Mouse (Mus musculus) telencephalon, adult 2 months (tissue): ENCODE measurements at regions not wholly inside any gene's neighbourhood (a gene's known extent, or its start where the extent isn't known, plus 50 kb on each side); places are given as distances from the start of the nearest gene placed in this dataset.
"Not testable (repeated sequence)": the region's sequence is repeated elsewhere in the genome, so short reads cannot be mapped to it uniquely, and the experiment has no call there.

Experiments used
- DNase-seq: peaks from one replicate; pipeline ENCODE4 v3.0.0-alpha.2; 2011; ENCODE audit warnings: low read depth, low spot score

DNA sequence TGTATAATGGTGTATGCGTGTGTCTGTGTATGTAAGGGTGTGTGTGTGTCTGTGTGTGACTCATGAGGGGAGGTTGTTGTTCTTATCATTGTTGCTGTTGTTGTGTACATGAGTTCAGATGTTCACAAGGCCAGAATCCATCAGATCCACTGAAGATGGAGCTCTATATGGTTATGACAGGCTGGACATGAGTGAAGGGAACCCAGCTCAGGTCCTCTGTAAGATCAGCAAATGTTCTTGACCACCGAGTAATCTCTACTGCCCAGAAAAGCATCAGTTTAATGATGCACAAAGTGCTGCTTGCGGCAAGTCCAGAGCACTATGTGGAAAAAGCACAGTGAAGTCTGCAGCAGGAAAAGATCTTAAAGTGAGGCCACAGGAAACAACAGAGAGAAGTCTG is 77.5 kb downstream of the Gm15319 start:
- not testable (repeated sequence) for DNase-seq

DNA sequence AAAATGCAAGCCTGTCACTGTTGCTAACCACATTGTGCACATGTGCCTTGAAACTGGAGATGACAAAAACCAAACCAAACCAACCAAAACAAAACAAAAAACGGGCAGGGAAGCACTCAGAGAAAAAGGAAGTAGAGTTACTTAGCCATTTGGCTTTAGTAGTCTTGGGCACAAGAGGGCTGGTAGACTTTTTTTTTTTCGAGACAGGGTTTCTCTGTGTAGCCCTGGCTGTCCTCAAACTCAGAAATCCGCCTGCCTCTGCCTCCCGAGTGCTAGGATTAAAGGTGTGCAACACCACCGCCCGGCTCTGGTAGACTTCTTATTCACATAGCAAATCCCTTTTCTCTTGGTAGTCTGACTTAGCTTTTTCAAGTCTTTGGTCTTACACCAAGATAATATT is 78.2 kb downstream of the Gm15319 start:
- not testable (repeated sequence) for DNase-seq

DNA sequence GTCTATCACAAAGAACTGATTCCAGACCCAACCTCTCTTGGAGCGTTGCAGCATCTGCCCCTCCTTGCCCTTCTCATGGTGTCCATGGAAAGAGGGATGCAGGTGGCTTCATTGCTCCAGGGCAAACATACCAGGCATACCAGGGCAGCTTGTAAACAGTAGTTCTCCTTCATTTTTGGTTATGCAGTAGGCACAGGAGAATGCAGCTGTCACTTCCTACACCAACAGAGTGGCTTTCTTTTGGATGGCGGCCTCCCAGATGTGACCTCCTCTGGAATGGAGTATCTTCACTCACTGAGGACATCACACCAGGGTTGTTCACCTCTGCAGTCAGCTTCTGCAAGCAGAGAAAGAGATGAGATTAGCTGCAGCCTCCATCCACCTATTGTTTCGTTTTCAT is 79.9 kb downstream of the Gm15319 start:
- DNase-seq, result not testable (repeated sequence)

DNA sequence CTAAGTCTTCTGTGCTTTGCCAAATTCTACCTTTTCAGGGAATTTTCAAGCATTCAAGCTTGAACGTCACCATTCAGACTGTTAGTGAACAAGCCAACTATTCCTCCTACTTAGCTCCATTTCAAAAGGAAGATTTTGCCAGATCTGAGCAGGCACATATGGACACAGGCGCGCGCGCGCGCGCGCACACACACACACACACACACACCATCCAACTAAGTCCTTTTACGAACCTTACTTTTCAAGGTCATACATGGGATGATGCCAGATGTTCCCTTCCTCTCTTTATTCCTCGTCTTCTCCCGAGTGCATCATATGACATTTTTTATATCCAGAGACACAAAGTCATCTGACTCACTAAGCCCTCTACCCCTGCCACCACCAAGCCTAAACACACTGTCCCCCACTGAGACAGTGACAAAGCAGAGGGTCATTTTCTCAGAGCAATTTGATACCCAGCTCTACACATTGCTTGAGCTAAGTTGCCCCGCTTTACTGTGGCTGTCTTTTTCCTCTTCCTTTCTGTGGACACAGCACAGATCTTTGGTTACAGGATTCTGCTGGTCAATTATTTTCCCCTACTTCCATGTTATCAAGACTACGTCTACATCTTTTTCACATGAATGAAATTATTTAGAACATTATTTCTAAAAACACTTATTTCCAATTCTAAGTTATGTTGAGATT is 81.7 kb downstream of the Gm15319 start:
- DNase-seq, result peak; percentile 8

DNA sequence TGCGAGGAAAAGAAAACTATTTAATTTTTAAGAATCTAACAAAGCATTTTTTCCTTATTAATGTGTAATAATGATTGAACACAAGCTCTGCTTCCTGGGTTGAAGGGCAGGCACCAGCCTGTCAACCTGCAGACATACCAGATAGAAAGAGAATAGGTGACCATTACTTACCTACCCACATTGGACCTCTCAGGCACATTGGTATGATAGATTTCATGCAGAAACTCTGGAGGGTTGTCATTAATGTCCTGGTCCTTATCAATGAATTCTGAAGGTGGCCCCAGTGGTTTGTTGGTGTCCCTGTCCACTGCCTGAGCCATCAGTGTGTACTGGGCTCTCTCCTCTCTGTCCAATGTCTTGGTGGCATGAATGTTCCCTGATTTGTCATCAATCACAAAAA is 85.3 kb downstream of the Gm15319 start:
- DNase-seq, result not testable (repeated sequence)

DNA sequence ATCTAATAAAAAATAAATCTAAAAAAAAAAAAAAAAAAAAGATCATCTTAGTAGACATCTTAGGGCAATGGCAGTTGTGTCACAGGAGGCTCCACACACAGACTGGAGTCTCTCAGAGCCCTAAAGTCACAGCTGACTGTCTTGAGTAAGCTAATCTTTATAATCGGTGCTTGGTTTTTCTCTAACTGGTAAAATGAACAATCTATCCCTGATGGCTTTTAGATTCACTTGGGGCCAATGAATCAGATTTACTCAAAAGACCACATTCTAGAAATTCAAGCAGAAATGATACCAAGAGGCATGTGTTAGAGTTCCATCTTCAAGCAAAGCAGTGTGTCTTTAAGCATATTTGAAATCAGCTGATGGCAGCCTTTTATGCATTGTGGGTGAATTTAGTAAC is 86.3 kb downstream of the Gm15319 start:
- DNase-seq, result not testable (repeated sequence)

DNA sequence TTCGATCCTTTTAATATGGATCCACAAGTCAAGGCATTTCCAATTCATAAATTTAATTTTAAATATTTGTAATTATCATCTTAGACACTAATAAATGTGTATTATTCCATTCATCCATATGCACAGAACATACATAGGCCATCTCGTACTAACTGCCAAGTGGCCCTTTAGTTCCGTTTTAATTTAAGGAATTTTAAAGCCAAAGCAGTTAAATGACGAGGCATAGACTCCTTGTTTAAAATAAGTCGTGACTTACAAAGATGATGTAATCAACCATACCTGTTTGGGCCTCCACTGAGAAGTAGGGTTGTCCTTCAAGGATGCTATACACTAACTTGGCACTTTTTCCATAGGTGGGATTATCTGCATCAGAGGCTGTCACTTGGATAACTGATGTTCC is 89.2 kb downstream of the Gm15319 start:
- DNase-seq, result not testable (repeated sequence)

DNA sequence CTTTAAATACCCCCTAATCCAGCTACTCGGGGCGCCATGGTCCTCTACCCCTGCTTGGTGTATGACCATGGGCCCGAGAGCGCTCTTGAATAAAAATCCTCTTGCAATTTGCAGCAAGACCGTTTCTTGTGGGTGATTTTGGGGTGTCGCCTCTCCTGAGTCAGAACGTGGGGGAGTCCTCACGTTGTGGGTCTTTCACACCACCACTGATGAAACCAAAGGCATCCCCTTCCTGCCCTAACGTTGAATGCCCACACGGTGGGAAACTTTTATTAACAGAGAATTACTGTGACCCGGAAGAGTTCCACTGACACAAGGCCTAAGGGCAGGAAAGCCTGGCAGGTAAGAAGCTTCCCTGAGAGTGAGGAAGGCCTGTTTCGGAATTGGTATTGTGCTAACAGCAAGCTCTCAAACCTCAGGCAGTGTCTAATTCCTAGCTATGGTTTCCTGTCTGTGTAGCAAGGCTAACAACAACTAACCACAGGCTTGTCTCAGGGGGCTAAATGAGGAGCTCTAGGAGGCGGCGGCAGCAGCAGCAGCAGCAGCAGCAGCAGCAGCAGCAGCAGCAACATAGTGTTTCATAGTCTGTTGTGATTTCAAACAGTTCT is 95.4 kb downstream of the Gm15319 start:
- not testable (repeated sequence) for DNase-seq

DNA sequence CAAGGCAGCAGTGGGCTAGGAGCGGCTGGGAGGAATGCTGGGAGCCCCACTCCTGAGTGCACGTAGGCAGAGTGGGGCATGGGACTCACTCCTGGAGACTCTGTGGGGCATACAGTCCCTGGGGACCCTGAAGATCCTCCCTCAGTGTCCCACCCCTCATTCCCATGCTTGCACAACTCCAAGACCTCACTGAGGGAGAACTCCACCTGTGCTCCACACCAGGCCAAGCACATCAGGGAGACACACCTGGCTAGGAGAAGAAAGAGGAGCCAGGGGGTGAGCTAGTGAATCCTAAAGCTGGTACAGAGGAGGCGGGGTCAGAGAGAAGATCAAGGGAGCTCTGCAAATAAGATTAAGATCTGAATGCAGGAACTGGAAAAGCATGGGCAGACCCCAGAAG is 96.2 kb downstream of the Gm15319 start:
- not testable (repeated sequence) for DNase-seq

DNA sequence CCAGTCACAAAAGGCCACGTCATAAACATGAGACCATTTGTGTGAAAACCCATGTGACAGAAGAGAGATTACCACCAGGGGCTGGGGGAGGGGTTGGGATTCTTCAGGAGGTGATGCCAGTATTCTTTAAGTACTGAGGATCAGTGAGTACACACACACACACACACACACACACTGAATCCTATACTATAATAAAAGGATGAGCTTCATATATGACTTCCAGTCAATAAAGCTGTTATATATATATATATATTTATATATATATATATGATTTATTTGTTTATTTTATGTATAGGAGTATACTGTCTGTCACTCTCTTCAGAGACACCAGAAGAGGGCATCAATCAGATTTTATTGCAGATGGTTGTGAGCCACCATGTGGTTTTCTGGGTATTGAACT is 98.4 kb downstream of the Gm15319 start:
- DNase-seq, result not testable (repeated sequence)

DNA sequence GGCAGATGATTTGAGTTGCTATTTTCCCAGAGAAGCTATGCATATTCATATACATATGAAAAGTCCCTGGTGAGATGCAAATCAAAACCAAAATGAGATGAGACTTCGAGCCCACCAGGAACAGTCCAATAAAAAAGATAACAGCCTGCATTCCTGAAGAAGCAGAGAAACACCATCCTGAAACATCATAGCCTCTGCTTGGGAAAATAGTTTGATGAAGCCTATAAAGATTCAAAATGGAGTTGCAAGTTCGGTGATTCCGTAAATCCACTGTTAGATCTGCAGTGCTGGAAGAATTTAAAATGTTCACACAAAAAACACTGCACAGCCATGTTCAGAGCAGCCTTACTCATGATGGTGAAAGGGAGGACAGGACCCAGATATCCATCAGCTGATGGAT is 98.9 kb downstream of the Gm15319 start:
- DNase-seq, result not testable (repeated sequence)

DNA sequence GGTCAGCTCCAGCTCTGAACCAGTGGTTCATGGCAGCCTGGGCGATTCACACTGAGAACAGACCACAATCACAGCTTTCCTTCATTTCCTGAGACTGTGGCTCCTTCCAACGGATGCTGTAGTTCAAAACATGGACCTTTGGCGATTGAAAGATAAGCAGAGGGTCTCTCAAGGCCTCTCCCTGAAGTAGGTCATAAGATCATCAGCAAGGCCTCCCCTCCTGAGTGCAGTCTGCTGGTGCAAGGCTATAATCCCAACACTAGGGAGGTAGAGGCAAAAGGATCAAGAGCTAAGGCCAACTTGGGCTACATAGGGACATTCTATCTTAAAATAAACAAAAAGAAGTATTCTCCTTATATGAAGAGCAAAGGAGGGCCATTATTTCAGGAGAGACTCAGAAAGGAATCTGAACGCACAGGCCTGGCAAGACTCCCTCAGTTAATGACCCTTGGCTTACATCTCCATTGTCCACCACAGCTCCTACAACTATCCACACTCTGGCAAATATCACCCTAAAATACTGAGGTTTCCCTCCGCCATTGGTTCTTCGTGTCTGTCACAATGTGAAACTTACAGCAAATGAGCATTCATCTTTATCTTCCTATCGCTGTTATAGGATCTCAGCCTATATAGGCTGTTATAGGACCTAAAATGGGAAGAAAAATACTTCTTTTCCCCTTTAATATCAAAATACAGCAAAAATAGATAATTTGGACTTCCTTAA is 100.0 kb downstream of the Gm15319 start:
- not testable (repeated sequence) for DNase-seq

DNA sequence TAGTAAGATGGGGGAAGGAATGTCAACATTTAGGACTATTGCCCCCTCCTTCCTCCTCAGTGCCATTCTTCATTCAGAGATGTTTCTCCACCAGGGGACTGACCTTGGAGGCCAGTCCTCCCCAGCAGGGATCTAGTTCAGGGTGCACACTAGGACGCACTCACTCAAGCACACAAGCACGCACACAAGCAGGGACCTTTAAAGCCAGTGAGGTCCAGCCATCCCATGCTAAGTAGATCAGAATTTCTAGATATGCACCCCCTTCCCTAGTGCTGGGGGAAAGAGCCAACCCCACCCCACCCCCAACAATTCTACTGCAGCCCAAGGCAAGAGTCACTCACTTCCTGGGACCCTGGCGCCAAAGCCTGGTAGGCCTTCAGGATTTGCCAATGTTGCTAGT is 100.8 kb downstream of the Gm15319 start:
- DNase-seq, result not testable (repeated sequence)

DNA sequence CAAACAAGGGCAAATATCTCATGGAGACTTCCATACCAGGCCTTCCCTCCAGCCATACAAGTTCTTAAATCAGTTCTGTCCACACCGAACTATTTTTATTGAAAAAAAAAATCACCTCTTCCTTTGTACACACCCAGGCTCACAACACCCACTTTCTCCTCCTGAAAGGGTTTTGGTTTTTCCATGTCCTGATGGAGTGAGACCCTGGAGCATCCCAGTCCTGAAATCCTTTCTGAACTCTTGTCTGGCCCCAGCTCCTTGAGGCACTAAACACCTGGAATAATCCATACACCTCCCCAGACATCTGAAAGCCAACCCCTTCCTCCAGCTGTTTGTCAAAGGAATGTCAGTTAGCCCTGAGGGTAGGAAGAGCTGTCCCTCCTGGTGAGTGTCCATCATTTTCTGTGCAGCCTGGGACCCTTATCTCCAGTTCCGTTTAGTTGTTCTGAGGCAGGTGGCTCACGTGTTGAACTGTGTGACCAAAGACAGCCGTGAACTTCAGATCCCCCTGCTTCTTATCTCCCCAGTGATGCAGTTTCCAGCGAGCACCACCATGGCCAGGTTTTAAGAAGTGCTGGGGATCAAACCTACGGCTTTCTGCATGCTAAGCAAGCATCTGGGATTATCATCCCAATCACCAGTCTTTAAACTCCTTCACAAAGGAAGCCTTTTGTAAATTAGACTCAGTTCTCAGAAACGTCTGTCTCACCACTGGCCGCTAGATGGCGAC is 101.4 kb downstream of the Gm15319 start:
- DNase-seq, result not testable (repeated sequence)

DNA sequence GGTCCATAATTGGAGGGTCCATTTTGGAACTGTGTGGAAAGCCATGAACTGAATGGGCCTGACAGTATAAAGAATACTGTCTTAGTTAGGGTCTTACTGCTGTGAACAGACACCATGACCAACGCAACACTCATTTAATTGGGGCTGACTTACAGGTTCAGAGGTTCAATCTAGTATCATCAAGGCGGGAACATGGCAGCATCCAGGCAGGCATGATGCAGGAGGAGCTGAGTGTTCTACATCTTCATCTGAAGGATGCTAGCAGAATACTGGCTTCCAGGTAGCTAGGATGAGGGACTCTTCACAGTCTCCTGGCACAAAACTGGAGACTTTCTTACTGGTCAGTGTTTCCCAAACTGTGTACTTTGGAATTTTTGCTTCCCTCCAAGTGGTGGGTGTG is 102.0 kb downstream of the Gm15319 start:
- not testable (repeated sequence) for DNase-seq

DNA sequence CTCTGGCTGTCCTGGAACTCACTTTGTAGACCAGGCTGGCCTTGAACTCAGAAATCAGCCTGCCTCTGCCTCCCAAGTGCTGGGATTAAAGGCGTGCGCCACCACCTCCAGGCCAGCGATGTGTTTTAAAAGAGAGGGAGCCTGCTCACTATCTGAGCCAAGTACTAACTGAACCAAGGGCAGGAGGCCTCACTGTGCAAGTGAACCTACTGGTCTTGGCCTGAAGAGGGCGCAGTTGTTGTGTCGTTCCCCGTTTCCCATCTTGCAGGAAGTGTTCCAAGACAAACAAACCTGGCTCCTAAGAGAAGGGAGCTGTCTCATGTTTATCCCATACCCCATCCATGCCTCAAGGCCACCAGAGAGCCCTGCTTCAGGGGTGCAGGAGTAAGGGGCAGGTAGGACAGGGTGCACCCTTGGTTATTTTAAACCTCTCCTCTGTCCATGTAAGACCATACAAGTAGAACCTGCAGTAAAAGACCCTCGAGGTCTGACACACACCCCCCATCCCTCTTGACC is 102.8 kb downstream of the Gm15319 start:
- not testable (repeated sequence) for DNase-seq

DNA sequence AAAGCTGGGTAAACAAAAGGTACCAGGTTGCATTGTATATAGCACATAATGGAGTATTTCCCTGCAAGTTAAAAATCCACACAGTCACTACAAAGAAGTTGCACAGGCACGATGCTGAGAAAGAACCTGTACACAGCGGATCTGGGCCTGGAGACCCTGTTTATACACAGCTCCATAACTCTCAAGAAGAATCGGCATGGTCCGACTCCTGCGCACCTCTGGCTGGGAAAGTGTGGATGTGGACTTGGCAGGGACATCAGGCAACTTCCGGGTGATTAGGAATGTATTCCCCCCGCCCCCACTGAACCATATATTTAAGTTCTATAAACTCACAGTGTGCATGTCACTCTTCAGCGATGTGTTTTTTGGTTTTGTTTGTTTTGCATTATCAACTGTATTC is 103.3 kb downstream of the Gm15319 start:
- not testable (repeated sequence) for DNase-seq
